Mouse (Mus musculus) heart, postnatal 0 days (tissue): Measurements from ENCODE around the gene Gm14459.
"Not testable (repeated sequence)": the region's sequence is repeated elsewhere in the genome, so short reads cannot be mapped to it uniquely, and the experiment has no call there.

Experiments
- CTCF ChIP-seq: IDR thresholded peaks from 2 replicates; pipeline ENCODE4 v1.5.1; 2016; ENCODE audit warnings: antibody characterized with exemption, control low read depth, low read depth
- EP300 ChIP-seq: IDR thresholded peaks from 2 replicates; pipeline ENCODE4 v1.6.1; 2016; ENCODE audit warnings: antibody characterized with exemption, low read depth

DNA sequence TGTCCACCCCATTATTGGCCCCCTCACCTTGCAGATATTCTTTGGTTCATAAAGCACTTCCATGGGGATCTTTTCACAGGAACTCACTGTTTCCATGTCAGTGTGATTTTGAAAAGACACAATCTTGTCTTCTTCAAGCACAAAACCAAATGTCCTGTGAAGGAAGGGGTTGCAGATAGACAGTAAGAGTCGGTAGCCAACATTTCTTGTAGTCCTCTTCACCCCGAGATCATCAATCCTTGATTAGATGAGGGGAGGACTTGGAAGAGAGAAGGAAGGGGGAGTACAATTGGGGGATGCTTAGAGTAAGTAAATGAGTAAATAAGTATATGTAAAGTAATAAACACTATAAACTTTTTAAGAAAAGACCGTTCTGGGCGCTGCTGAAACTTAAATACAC, 23.4 kb upstream of the Gm14459 start, which contains the start of gene Ssxb6:
- not testable (repeated sequence) for TF ChIP-seq CTCF, EP300
